Mouse (Mus musculus): ENCODE results near the gene Pam.

Pam gene

GRCm38 (mm10) chr1:97915726-97916125 lies 179.7 kb downstream of the Pam start:
- DNase-seq (ENCODE audit: low read depth, low spot score): no peak

DNA sequence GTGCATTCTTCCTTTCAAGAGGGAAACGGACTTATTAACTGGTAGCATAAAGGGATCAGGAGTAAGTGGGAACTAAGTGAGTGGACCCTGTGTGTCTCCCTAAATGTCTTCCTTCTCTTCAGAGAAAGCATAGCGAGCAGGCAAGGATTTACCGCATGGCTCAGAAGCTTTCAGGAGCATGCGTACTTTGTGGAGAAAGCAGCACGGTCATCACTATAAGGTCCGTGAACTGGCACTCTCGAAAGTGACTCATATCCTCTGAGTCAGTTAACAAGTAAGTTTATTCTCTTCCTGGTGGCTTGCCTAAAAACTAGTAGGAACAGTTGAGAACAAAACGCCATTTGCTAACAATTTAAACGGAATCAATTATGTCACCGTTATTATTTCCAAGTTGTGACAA lies 184.6 kb downstream of the Pam start:
- DNase-seq (ENCODE audit: low read depth, low spot score): no peak

DNA sequence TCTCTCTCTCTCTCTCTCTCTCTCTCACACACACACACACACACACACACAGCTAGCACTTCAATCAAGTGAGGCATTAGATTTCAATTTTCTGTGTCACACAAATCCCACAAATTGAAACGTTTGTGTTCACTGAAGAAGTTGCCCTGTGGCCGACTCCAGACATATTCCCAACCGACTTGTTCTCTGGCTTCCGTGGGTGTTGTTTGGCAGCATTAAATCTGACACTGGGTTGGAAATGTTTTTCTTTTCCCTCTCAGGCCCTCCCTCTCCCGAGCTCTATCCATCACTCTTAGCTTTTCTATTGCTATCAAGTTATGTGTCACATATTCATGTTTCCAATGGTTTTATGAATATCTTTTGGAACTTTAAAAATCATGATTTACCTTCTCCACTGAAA lies 185.9 kb downstream of the Pam start:
- DNase-seq (ENCODE audit: low read depth, low spot score): no peak

DNA sequence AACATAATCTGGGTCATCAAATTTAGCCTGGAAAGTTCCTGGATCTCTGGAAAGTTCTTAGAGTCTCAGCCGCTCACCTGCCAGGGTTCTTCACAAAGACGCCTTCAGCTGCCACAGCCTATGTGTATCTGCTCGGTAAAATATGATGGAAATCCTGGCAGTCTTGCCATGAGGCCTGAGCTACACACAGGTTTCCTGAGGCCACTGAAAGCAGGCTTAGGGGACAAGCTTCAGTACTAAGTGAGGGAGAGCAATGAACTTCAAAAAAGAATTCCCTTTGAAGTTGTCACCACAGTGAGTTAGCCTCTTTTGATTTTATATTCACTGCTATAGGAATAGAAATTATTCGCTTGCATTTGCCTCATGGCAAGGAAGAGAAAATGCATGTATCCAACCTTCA lies 186.7 kb downstream of the Pam start:
- DNase-seq (ENCODE audit: low read depth, low spot score): no peak

- DNase-seq (ENCODE audit: low read depth, low spot score): no peak
Observed at GRCm38 (mm10) chr1:97903912-97904460, 191.5 kb downstream of the Pam start.

GRCm38 (mm10) chr1:97902830-97903229 lies 192.6 kb downstream of the Pam start:
- no peak for DNase-seq (ENCODE audit: low read depth, low spot score)

- DNase-seq (ENCODE audit: low read depth, low spot score): no peak
Observed at GRCm38 (mm10) chr1:97900559-97901153, 194.8 kb downstream of the Pam start.

GRCm38 (mm10) chr1:97887511-97887910 lies 207.9 kb downstream of the Pam start:
- no peak for DNase-seq (ENCODE audit: low read depth, low spot score)

GRCm38 (mm10) chr1:97883498-97883897 lies 211.9 kb downstream of the Pam start:
- DNase-seq (ENCODE audit: low read depth, low spot score): no peak

DNA sequence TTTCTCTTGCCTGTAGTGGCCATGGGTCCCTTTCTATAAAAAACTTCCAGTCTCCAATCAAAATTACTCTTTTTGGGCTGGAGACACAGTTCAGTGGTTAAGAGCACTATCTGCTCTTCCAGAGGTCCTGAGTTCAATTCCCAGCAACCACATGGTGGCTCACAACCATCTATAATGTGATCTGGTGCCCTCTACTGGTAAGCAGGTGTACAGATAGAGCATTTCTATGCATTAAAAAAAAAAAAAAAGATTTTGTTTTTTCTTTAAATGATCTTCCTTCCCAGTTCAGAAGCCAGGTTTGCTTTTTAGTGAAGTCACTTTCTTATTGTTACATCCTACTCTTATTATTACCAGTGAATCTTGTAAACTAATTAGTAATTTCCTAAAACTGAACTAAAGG lies 218.4 kb downstream of the Pam start:
- no peak for DNase-seq (ENCODE audit: low read depth, low spot score)

- no peak for DNase-seq (ENCODE audit: low read depth, low spot score)
Observed at GRCm38 (mm10) chr1:97873490-97874054, 221.9 kb downstream of the Pam start.

DNA sequence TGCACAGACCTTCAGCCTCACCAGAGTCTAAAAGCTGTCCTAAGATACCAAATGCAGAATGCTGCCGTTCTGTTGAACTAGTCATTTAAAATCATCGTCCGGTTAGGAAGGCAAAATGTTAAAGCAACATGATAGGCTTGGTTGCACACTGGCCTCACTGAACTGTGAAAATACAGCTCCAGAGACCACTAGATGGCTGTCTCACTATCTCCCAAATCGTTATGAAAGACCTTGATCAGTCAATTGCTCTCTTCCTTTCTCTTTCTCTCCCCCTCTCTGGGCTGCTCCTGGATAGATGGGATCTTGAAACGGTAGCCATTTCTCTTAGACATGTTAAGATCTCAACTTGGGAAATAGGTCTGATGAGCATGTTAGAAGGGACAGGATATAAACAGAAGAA lies 223.0 kb downstream of the Pam start:
- no peak for DNase-seq (ENCODE audit: low read depth, low spot score)

GRCm38 (mm10) chr1:97872072-97872471 lies 223.4 kb downstream of the Pam start:
- no peak for DNase-seq (ENCODE audit: low read depth, low spot score)

- DNase-seq (ENCODE audit: low read depth, low spot score): no peak
Observed at GRCm38 (mm10) chr1:97864135-97864534, 231.3 kb downstream of the Pam start.

DNA sequence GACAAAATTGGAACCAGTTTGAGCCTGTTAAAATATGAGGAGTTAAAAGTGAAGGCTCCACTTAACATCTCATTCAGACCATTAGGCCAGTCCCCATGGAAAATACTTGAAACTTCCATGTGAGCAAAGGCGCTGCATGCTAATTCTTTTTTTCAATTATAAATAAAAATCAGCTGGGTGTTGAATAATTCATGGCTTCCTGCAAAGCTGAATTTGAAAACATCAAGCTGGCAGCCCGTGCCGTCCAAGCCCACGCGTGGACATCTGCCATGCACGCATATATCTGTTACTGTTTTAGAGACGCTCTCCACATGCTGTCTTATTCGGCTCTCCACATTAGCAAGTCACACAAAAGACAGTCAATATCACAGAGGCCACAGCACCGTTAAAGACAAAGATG lies 232.3 kb downstream of the Pam start:
- no peak for DNase-seq (ENCODE audit: low read depth, low spot score)

GRCm38 (mm10) chr1:97862734-97863133 lies 232.7 kb downstream of the Pam start:
- no peak for DNase-seq (ENCODE audit: low read depth, low spot score)

DNA sequence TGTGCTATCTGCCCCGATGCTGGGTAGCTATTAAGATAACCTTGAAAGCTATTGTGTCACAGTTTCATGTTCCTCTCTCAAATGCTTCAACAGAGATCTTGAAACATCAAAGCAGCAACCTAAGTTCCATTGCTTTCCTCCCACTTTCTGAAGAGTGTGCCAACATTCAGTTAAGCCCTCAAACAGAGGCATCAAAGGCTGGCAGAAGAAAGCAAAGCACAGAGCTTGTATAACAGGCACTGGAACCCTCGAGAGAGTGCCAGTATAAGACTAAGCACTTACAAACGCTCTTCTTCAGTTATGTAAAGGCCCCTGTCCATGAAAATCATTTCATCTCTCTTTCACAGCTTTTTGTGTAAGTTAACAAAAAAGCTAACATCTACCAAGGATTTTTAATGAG lies 241.2 kb downstream of the Pam start:
- no peak for DNase-seq (ENCODE audit: low read depth, low spot score)

- no peak for DNase-seq (ENCODE audit: low read depth, low spot score)
Observed at GRCm38 (mm10) chr1:97851601-97852175, 243.8 kb downstream of the Pam start.

DNA sequence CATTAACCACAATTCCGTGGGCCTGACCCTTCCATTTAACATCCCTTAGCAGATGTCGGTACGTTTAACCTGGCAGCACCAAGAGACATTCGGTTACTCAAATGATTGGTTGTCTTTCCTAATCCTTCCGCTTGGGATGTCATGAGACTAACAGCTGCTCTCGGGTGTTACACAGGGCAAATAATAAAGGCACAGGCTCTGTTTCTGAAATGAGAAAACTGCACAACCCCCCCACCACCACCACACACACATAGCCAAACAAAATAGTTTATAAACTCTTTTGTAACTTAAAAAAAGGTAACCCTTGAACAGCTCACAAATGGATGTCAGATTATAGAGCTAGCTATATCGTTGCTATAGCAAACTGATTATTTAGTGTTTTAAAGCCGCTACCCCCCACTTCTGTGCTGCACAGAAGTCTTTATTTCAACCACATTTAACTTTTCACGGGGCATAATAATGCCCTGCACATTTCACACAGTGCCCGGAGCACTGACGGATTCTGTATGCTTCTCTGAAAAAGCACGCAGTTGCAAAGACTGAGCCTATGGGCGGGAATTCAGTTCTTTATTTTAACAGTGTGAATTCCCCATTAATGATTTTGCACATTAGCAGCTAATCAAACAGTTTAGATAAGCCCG lies 246.7 kb downstream of the Pam start:
- DNase-seq (ENCODE audit: low read depth, low spot score): no peak

- no peak for DNase-seq (ENCODE audit: low read depth, low spot score)
Observed at GRCm38 (mm10) chr1:97843220-97843992, 252.0 kb downstream of the Pam start.

DNA sequence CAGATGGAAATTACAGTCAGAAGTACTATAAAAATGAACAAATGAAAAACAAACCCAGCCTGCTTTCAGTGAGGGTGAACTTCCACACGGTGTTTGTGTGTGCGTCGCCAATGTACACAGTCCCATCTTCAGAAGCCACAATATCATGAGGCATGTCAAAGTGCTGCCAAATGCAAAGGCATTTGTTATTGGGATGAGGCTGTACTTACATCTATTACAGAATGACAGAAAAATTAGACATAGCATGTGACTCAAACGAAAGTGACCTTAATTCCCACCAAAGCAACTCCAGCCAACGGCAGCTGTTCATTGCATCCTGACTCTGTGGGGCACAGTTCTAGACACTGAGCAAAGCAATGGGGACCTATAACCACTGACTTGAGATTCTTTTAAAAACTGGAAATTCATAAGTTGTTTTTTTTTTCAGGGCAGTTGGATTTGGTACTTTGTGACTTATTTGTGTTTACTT lies 261.1 kb downstream of the Pam start:
- DNase-seq (ENCODE audit: low read depth, low spot score): no peak

All from forelimb bud, embryonic 11.5 days (tissue).